Mouse (Mus musculus) C2C12 (cell line): ENCODE measurements around the gene Hjurp. TPM values are rescaled to one million over a fixed set of nuclear protein-coding genes. Genes with fewer than 3 reads are reported as not detected.

Experiments
- H3K27me3 ChIP-seq: one replicate; pipeline ENCODE4 v1.6.1; 2011; ENCODE audit not compliant: control insufficient read depth, insufficient read depth, insufficient read length
- H3K36me3 ChIP-seq: one replicate; pipeline ENCODE4 v1.6.1; 2011; ENCODE audit not compliant: control insufficient read depth, insufficient read depth
- H3K4me3 ChIP-seq: one replicate; pipeline ENCODE4 v1.5.1; 2011; ENCODE audit warnings: mild to moderate bottlenecking, control low read depth; ENCODE audit not compliant: poor library complexity, insufficient read depth, severe bottlenecking
- H3K79me2 ChIP-seq: one replicate; pipeline ENCODE4 v1.6.1; 2011; ENCODE audit not compliant: control insufficient read depth, insufficient read depth
- H3K79me3 ChIP-seq: one replicate; pipeline ENCODE4 v1.6.1; 2011; ENCODE audit warnings: low read depth, control low read depth
- H3ac ChIP-seq: one replicate; pipeline ENCODE3; 2011; ENCODE audit warnings: low read depth; ENCODE audit not compliant: control insufficient read depth, insufficient read length
- CEBPB ChIP-seq: IDR thresholded peaks from one replicate; pipeline ENCODE4 v1.6.1; 2011; ENCODE audit warnings: low read depth, mild to moderate bottlenecking, control low read depth, moderate library complexity
- CTCF ChIP-seq: IDR thresholded peaks from one replicate; pipeline ENCODE4 v1.5.1; 2011; ENCODE audit not compliant: control insufficient read depth, insufficient read depth, insufficient read length
- FOSL1 ChIP-seq: IDR thresholded peaks from one replicate; pipeline ENCODE4 v1.8.0; 2011; ENCODE audit warnings: mild to moderate bottlenecking, low read length; ENCODE audit not compliant: poor library complexity, insufficient read depth, severe bottlenecking
- MAX ChIP-seq: IDR thresholded peaks from one replicate; pipeline ENCODE4 v1.6.1; 2011; ENCODE audit warnings: mild to moderate bottlenecking, control low read depth
- MYOD1 ChIP-seq: IDR thresholded peaks from one replicate; pipeline ENCODE4 v1.6.1; 2011; ENCODE audit warnings: low read depth; ENCODE audit not compliant: control insufficient read depth, insufficient read length
- MYOG ChIP-seq: IDR thresholded peaks from one replicate; pipeline ENCODE4 v1.6.1; 2011; ENCODE audit not compliant: control insufficient read depth, insufficient read length; ENCODE audit errors: extremely low read depth
- USF1 ChIP-seq: IDR thresholded peaks from one replicate; pipeline ENCODE4 v1.6.1; 2011; ENCODE audit warnings: low read depth, mild to moderate bottlenecking, control low read depth, moderate library complexity
- polyA plus RNA-seq: library from polyadenylated mRNA; unstranded; fragments of >200 nt; fragmentation: generic; extraction: Trizol; gene quantifications from one replicate; pipeline ENCODE4 v1.2.1, GENCODE M21; 2012; ENCODE audit warnings: missing spikeins

Hjurp gene
- polyA plus RNA-seq, 1 experiment = 54.4 TPM

DNA sequence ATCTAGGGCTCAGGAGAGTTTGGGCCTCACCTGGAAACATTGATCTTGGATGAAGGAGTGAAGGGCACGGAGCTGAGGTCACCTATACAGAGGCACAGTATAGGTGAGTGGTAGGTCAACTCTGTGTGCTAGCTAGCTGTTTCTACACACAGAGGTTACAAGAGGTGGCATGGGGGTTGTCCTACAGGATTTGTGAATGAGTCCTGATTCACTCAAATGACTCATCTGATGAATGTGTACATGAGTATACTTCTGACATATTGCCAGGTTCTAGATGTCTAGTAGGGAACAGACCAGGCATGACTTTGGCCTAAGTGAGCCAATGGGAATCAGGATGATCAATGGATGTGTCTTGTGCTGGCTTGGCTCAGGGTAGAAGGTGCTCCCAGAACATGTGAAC is 39.8 kb upstream of the Hjurp start:
- Histone ChIP-seq H3K4me3 (no peak overlapping the region), H3ac (no peak overlapping the region), H3K27me3 (no peaks in the 10 kb centered on the region), H3K79me3 (no peaks in the 10 kb centered on the region), H3K36me3 (no peaks in the 10 kb centered on the region), H3K79me2 (no peaks in the 10 kb centered on the region)
- TF ChIP-seq MYOD1 (no peak), FOSL1 (no peak), USF1 (no peak), MAX (no peak)

DNA sequence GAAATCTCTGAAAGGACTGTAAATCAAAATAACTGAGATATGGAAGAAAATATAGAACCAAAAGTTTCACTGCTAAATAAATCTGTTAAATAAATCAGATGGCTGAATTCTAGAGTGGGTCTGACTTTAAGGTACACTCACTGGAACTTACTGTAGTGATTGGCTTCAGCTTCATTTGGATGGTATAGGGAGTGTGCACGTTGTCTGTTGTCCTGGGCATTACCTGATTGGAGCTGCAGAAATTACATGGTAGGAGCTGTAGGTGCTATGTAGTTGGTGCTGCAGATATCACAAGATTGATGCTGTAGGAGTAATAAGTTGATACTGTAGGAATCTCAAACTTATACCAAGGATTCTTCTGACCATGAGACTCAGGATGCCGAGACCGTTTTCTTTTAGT is 32.9 kb upstream of the Hjurp start:
- H3K36me3 ChIP-seq = no peaks in the 10 kb centered on the region
- no peak overlapping the region for H3K4me3 ChIP-seq
- H3ac ChIP-seq = no peak overlapping the region
- TF ChIP-seq CTCF (no peak), USF1 (no peak)
- H3K79me3 ChIP-seq = no peaks in the 10 kb centered on the region
- no peaks in the 10 kb centered on the region for H3K27me3 ChIP-seq
- H3K79me2 ChIP-seq = no peaks in the 10 kb centered on the region

DNA sequence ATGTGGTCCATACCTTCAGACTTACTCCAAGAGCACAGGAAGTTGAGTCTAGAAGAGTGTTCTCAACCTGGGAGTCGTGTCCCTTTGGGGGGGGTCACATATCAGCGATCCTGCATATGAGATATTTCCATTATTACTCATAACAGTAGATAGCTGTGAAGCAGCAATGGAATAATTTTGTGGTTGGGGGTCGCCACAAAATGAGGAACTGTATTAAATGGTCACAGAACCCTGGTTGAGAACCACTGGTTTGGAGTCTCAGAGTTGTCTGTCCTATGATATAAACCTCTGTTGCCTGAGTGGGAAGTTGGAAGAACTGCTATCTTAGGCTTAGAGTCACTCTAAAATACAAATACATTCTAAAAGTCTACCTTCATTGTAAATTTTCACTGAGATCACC is 32.5 kb upstream of the Hjurp start:
- H3ac ChIP-seq = no peak overlapping the region
- H3K79me3 ChIP-seq = no peaks in the 10 kb centered on the region
- H3K4me3 ChIP-seq = no peak overlapping the region
- no peaks in the 10 kb centered on the region for H3K27me3 ChIP-seq
- TF ChIP-seq FOSL1 (no peak), CEBPB (no peak), MYOG (no peak), CTCF (no peak), USF1 (no peak), MYOD1 (no peak)
- no peaks in the 10 kb centered on the region for H3K36me3 ChIP-seq
- H3K79me2 ChIP-seq = no peaks in the 10 kb centered on the region

DNA sequence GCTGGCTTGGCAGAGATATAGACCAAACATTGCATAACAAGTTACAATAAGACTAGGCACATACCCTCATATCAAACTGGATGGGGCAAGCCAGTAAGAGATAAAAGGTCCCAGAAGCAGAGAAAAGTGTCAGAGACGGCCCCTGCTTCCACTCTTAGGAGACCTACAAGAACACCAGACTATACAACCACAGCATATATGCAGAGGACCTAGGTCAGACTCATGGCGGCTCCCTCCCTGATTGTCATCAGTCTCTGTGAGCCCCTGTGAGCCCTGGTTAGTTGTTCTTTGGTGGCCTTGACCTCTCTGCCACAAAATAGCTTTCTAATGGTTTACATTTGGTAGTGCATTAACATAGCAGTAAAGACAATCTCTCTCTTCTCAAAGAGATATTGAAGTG is 31.6 kb upstream of the Hjurp start:
- H3ac ChIP-seq = no peak overlapping the region

DNA sequence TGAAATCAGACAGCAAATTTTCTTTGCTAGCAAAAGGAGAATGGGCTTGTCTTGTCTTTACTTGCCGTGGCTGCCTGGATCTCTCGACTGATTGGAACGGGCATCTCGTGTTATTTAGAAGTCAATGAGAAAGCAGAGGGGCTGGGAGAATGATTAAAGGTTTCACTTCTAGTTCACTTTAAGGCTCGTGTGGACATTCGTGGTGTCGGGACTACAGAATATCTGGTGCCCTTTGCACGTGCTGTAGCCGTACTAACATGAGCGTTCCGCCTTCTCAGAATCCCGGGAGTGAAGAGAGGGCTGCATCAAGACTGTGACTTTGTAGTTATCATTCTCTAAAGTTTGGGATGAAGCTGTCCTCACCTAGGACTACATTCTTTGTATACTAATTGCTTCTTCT is 29.7 kb upstream of the Hjurp start:
- TF ChIP-seq CEBPB = no peak
- no peak for TF ChIP-seq FOSL1
- TF ChIP-seq MAX = no peak
- TF ChIP-seq USF1 = no peak
- TF ChIP-seq CTCF = no peak
- TF ChIP-seq MYOG = no peak
- no peak for TF ChIP-seq MYOD1
- Histone ChIP-seq H3ac (no peak overlapping the region), H3K36me3 (no peaks in the 10 kb centered on the region), H3K79me3 (no peaks in the 10 kb centered on the region), H3K79me2 (no peaks in the 10 kb centered on the region), H3K27me3 (no peaks in the 10 kb centered on the region), H3K4me3 (no peak overlapping the region)

More for the DNA sequence above, 31.6 kb upstream of the Hjurp start:
- H3K4me3 ChIP-seq = no peak overlapping the region
- H3K79me2 ChIP-seq = no peaks in the 10 kb centered on the region
- H3K79me3 ChIP-seq = no peaks in the 10 kb centered on the region
- H3K36me3 ChIP-seq = no peaks in the 10 kb centered on the region
- no peaks in the 10 kb centered on the region for H3K27me3 ChIP-seq
- TF ChIP-seq MAX (no peak), MYOG (no peak), MYOD1 (no peak)

DNA sequence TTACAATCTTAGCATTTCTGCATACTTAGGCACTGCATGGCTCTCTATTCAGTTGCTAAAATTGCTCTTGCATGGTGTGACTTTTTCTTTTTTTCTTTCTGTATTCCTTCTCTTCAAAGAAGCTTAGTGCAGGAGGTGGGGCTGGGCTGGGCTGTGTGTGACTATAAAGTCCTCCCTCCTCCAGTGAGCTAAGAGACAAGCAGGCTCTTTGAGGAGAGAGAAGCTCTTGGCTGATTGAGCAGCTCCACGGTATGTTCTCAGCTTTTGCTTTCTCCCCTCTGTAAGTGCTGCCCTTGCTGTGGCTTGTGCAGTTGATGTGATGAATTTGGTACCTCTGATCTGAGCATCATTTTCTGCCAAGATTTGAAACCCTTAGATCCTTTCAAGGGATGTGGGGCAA is 29.1 kb upstream of the Hjurp start:
- TF ChIP-seq CTCF = no peak
- TF ChIP-seq CEBPB = no peak
- TF ChIP-seq MYOD1 = no peak
- no peak for TF ChIP-seq MAX
- no peak for TF ChIP-seq MYOG
- no peak for TF ChIP-seq FOSL1
- TF ChIP-seq USF1 = no peak
- H3K79me2 ChIP-seq = no peaks in the 10 kb centered on the region
- H3K79me3 ChIP-seq = no peaks in the 10 kb centered on the region
- H3ac ChIP-seq = no peak overlapping the region
- H3K4me3 ChIP-seq = no peak overlapping the region
- no peaks in the 10 kb centered on the region for H3K36me3 ChIP-seq
- H3K27me3 ChIP-seq = no peaks in the 10 kb centered on the region
